Mouse (Mus musculus): ENCODE measurements around the gene Krtap3-1.
"Not testable (repeated sequence)": the region's sequence is repeated elsewhere in the genome, so short reads cannot be mapped to it uniquely, and the experiment has no call there.

DNA sequence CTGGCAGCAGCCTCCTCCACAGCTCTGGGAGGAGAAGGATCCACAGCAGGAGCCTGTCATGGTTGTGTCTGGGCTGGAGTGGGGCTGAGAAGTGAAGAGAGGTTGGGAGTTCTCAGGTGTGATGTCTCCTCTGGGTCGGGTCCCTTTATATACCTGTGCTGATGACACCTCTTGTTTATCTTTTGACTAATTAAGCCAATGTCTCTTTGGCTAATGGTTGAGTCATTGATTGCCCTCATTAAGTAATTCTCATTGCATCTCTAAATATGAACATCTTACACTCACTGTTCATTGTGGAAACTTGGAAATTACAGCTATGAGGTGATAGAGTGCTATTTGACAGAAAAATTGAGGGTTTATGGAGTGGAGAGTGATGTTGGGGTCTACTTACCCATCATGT is 36.8 kb upstream of the Krtap3-1 start, which contains the start of gene Gm11938:
- TF ChIP-seq CTCF, EP300 (IDR thresholded peaks at IDR 0.05; ENCODE audit: low read depth): not testable (repeated sequence)

All from liver, embryonic 14.5 days (tissue).